Comparison of ENCODE assay signal across 19 mouse cellular contexts in the genomic region with DNA sequence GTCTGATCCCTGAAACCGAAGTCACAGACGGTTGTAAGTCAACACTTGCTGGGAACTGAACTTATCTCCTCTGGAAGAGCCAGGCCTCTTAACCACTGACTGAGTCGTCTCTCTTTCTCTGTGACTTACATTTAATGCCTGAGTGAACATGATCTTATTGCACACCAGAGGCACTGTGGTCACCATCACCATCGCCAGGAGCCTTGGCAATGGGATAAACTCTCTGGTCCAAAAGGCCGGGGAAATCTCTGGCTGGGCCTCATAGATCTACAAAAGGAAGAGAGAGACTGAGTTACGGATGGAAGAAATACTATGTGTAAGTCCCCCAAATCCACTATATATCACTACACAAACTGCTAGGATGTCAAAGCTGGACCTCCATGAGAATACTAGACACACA. TPM values are rescaled to one million over a fixed set of nuclear protein-coding genes. Genes with fewer than 3 reads are reported as not detected.
"Had no signal": no experiment of that assay in that cellular context is flagged by ENCODE, and none has a peak within 500 bp of the region (broad histone marks: within the 10 kb centered on the region; RNA-seq: fewer than 3 reads in every experiment).

No protein-coding gene starts in this region.

- DNase-seq: retina, postnatal 1 day; right cerebral cortex, adult 18-20 months; right cerebral cortex, postnatal 14 days; right cerebral cortex, postnatal 25 days; right cerebral cortex, postnatal 4 days; spleen, adult 18-20 months; thymus, adult 18-20 months; thymus, adult 2 months; thymus, postnatal 14 days; thymus, postnatal 25 days; thymus, postnatal 36 days; thymus, postnatal 4 days had no signal

- H3K4me1 ChIP-seq: neural tube, embryonic 13.5 days; neural tube, embryonic 15.5 days; stomach, embryonic 15.5 days had no signal

- H3K27me3 ChIP-seq: neural tube, embryonic 13.5 days; neural tube, embryonic 15.5 days; stomach, embryonic 15.5 days had no signal

- H3K4me2 ChIP-seq: neural tube, embryonic 13.5 days; neural tube, embryonic 15.5 days; stomach, embryonic 15.5 days had no signal

- H3K27ac ChIP-seq: neural tube, embryonic 13.5 days; neural tube, embryonic 15.5 days; stomach, embryonic 15.5 days; stomach, postnatal 0 days had no signal

- H3K9ac ChIP-seq: neural tube, embryonic 13.5 days; neural tube, embryonic 15.5 days; stomach, embryonic 15.5 days had no signal

- H3K9me3 ChIP-seq: neural tube, embryonic 13.5 days; neural tube, embryonic 15.5 days; stomach, embryonic 15.5 days had no signal

- H3K4me3 ChIP-seq: neural tube, embryonic 13.5 days; neural tube, embryonic 15.5 days; stomach, embryonic 15.5 days had no signal

RNA-seq across cellular contexts. Expression of gene Eva1c, which starts 35.6 kb away (rescaled TPM):
- total RNA-seq: neutrophil, adult 5-6 weeks had no signal

RNA-seq across cellular contexts. Expression of gene Mrap, which starts 52.9 kb away (rescaled TPM):
- total RNA-seq: neutrophil, adult 5-6 weeks had no signal
- polyA plus RNA-seq: neural tube, embryonic 13.5 days; neural tube, embryonic 14.5 days; stomach, embryonic 14.5 days; stomach, postnatal 0 days had no signal
